Mouse (Mus musculus) activated CD4-positive, CD25-positive, alpha-beta regulatory T cell, adult 9 weeks (primary cell): ENCODE measurements around the gene Mios. TPM values are rescaled to one million over a fixed set of nuclear protein-coding genes. Genes with fewer than 3 reads are reported as not detected.

Source experiments
- polyA plus RNA-seq: library from polyadenylated mRNA; unstranded; fragments of 100-300 nt; shearing (Covaris generic); gene quantifications from one replicate; pipeline ENCODE4 v1.2.1, GENCODE M21; 2017

Gene Mios
- 18.6 TPM for polyA plus RNA-seq

GRCm38 (mm10) chr6:8209047-8209865, at the start of gene Mios:
TSS of gene Mios (plus strand) at chr6:8209222.

GRCm38 (mm10) chr6:8192517-8192916, 16.5 kb upstream of the Mios start, which contains the start of gene Col28a1:
TSS of gene Col28a1 (minus strand) at chr6:8192617.

GRCm38 (mm10) chr6:8259004-8259666, 50.1 kb downstream of the Mios start, which contains the start of the genes Rpa3, Umad1 and Gm45062:
TSS of gene Rpa3 (minus strand) at chr6:8259173.
TSS of gene Umad1 (plus strand) at chr6:8259288.
TSS of gene Gm45062 (plus strand) at chr6:8259450.

Other genes starting within 250 kb of the Mios start
- gene Col28a1, start 16.6 kb upstream of the Mios start, polyA plus RNA-seq = not detected
- gene Rpa3, start 50.0 kb downstream of the Mios start, polyA plus RNA-seq = 75.9 TPM
- gene Umad1, start 50.1 kb downstream of the Mios start, polyA plus RNA-seq = 19.1 TPM
- 5.5 TPM for gene Gm45062, start 50.2 kb downstream of the Mios start, polyA plus RNA-seq